Mouse (Mus musculus) kidney, postnatal 0 days (tissue): Measurements from ENCODE around the gene Bag6. TPM values are rescaled to one million over a fixed set of nuclear protein-coding genes. Genes with fewer than 3 reads are reported as not detected.
A peak's percentile ranks its signal among the peaks of the same experiment; 100 is the strongest.

Experiments used
- ATAC-seq: fragments of 200-750 bp; cut with Nextera tagmentation; replicated peaks from 2 replicates; pipeline ENCODE4 v1.8.0; 2017; ENCODE audit warnings: low read depth, moderate number of reproducible peaks, moderate TSS enrichment, moderate library complexity; ENCODE audit not compliant: low FRiP score
- DNase-seq: peaks from one replicate; pipeline ENCODE4 v3.0.0-alpha.2; 2016; ENCODE audit warnings: low spot score
- H3K27ac ChIP-seq: fragments of 300-500 bp; sonication (generic); 2 replicates; pipeline ENCODE4 v1.5.1; 2014; ENCODE audit warnings: mild to moderate bottlenecking
- H3K27me3 ChIP-seq: fragments of 300-500 bp; sonication (generic); 2 replicates; pipeline ENCODE4 v1.6.1; 2014; ENCODE audit warnings: low read length, mixed read lengths; ENCODE audit not compliant: insufficient read depth
- H3K36me3 ChIP-seq: fragments of 300-500 bp; sonication (generic); 2 replicates; pipeline ENCODE4 v1.6.1; 2014; ENCODE audit warnings: low read length, mixed read lengths; ENCODE audit not compliant: insufficient read depth
- H3K4me1 ChIP-seq: fragments of 300-500 bp; sonication (generic); replicated peaks from 2 replicates; pipeline ENCODE4 v1.6.1; 2014; ENCODE audit warnings: antibody characterized with exemption, low read length, mixed read lengths; ENCODE audit not compliant: insufficient read depth
- H3K4me2 ChIP-seq: fragments of 300-500 bp; sonication (generic); 2 replicates; pipeline ENCODE4 v1.6.1; 2014; ENCODE audit warnings: mild to moderate bottlenecking, low read length, moderate library complexity, mixed read lengths
- H3K4me3 ChIP-seq: fragments of 300-500 bp; sonication (generic); replicated peaks from 2 replicates; pipeline ENCODE4 v1.5.1; 2014; ENCODE audit warnings: low read depth, low read length
- H3K9ac ChIP-seq: fragments of 300-500 bp; sonication (generic); 2 replicates; pipeline ENCODE4 v1.6.1; 2014; ENCODE audit warnings: low read depth, low read length
- H3K9me3 ChIP-seq: fragments of 300-500 bp; sonication (generic); replicated peaks from 2 replicates; pipeline ENCODE4 v1.6.1; 2016; ENCODE audit warnings: low read length, inconsistent platforms, mixed read lengths
- CTCF ChIP-seq: IDR thresholded peaks from 2 replicates; pipeline ENCODE4 v1.5.1; 2016; ENCODE audit warnings: antibody characterized with exemption, low read depth, mild to moderate bottlenecking, moderate library complexity
- WGBS: fragments of 180-500 bp; shearing (Covaris S2); extraction: QIAGEN DNeasy Blood & Tissue Kit; methylation state at CpG from one replicate; pipeline ENCODE4 v1.1.7; 2014; 5-methylcytosine and 5-hydroxymethylcytosine counted together
- polyA plus RNA-seq: library from polyadenylated mRNA; unstranded; fragments of >200 nt; fragmentation: Nextera tagmentation; extraction: Ambion mirVana; gene quantifications from 2 replicates; pipeline ENCODE4 v1.2.1, GENCODE M21; 2015

Gene Bag6
- polyA plus RNA-seq, 1 experiment from 2014 or later, result 50.2 TPM

GRCm38 (mm10) chr17:35131500-35132173 is 3.3 kb upstream of the Bag6 start, which contains the start of gene Apom:
TSS of gene Apom (minus strand) at chr17:35132050.
- H3K4me2 ChIP-seq, result no peak within 1 kb of the TSS
- H3K27ac ChIP-seq, result peak within 1 kb of the TSS; percentile 31
- no peaks in the 10 kb centered on the region for H3K27me3 ChIP-seq
- no peak within 1 kb of the TSS for H3K4me3 ChIP-seq
- H3K36me3 ChIP-seq, result peaks cover 11% of the 10 kb centered on the region; the same call in 1 of the 2 replicates
- H3K9ac ChIP-seq, result no peak within 1 kb of the TSS
- 54% methylated on average over 15 of the region's 15 CpGs for WGBS
- ATAC-seq (no peak), DNase-seq (peak; percentile 65)
- H3K4me1 ChIP-seq, result peaks cover 17% of the 10 kb centered on the region
- H3K9me3 ChIP-seq, result no peaks in the 10 kb centered on the region
- no peak for TF ChIP-seq CTCF

- Histone ChIP-seq H3K4me3 (no peak overlapping the region), H3K9me3 (no peaks in the 10 kb centered on the region), H3K27me3 (no peaks in the 10 kb centered on the region), H3K27ac (no peak overlapping the region), H3K9ac (no peak overlapping the region), H3K36me3 (peaks cover 11% of the 10 kb centered on the region; the same call in 1 of the 2 replicates), H3K4me1 (peaks cover 16% of the 10 kb centered on the region), H3K4me2 (no peak overlapping the region)
- no peak for TF ChIP-seq CTCF
- WGBS, result 43% methylated on average over 3 of the region's 3 CpGs
- no peak for ATAC-seq
- peak; percentile 51 for DNase-seq
Observed at GRCm38 (mm10) chr17:35132174-35132560, 2.8 kb upstream of the Bag6 start.

GRCm38 (mm10) chr17:35133517-35133916 is 1.5 kb upstream of the Bag6 start:
- H3K27me3 ChIP-seq, result no peaks in the 10 kb centered on the region
- no peak for TF ChIP-seq CTCF
- WGBS, result 97% methylated on average over 7 of the region's 7 CpGs
- no peak overlapping the region for H3K27ac ChIP-seq
- H3K9me3 ChIP-seq, result no peaks in the 10 kb centered on the region
- DNase-seq, result no peak
- no peak overlapping the region for H3K4me2 ChIP-seq
- no peak for ATAC-seq
- H3K4me3 ChIP-seq, result no peak overlapping the region
- peaks cover 9% of the 10 kb centered on the region for H3K4me1 ChIP-seq
- H3K36me3 ChIP-seq, result peaks cover 10% of the 10 kb centered on the region; the same call in 1 of the 2 replicates
- no peak overlapping the region for H3K9ac ChIP-seq

- TF ChIP-seq CTCF, result no peak
- H3K4me2 ChIP-seq, result peak overlapping the region; percentile 80
- DNase-seq (peak; percentile 81), ATAC-seq (peak; percentile 64)
- H3K9ac ChIP-seq, result peak overlapping the region; percentile 71
- peaks cover 9% of the 10 kb centered on the region for H3K4me1 ChIP-seq
- peak overlapping the region; percentile 76 for H3K4me3 ChIP-seq
- WGBS, result under 1% methylated on average over 43 of the region's 43 CpGs
- no peaks in the 10 kb centered on the region for H3K9me3 ChIP-seq
- peaks cover 26% of the 10 kb centered on the region for H3K36me3 ChIP-seq
- H3K27ac ChIP-seq, result peak overlapping the region; percentile 90
- H3K27me3 ChIP-seq, result no peaks in the 10 kb centered on the region
Observed at GRCm38 (mm10) chr17:35135591-35136320, 778 bp downstream of the Bag6 start.

- Histone ChIP-seq H3K27ac (no peak overlapping the region), H3K27me3 (no peaks in the 10 kb centered on the region), H3K4me3 (no peak overlapping the region), H3K4me1 (peaks cover 9% of the 10 kb centered on the region), H3K36me3 (peaks cover 58% of the 10 kb centered on the region), H3K4me2 (no peak overlapping the region), H3K9ac (no peak overlapping the region), H3K9me3 (no peaks in the 10 kb centered on the region)
- WGBS, result 98% methylated on average over 3 of the region's 3 CpGs
- no peak for ATAC-seq
- no peak for TF ChIP-seq CTCF
- DNase-seq, result no peak
Observed at GRCm38 (mm10) chr17:35139269-35139668, 4.3 kb downstream of the Bag6 start.

DNA sequence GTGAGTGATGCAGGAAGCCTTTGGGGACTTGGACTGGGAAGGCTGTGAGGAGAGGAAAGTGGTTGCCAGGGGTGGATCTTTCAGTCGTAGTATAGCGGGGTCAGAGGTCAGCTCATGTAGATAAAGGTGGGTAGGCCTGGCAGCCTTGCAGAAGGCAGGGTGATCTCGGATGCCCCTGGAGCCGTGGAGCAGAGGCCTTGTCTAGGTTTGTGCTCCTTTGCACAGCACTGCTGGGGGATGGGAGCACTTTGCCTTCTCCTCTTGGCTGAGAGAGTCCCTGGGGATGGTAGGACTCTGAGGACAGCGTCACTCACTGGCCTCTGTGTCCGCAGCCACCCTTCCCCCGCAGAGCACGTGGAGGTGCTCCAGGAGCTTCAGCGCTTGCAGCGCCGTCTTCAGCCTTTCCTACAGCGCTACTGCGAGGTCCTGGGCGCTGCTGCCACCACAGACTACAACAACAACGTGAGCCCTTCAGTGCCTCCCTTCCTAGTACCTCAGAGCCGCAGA is 5.6 kb downstream of the Bag6 start:
- no peak for TF ChIP-seq CTCF
- Histone ChIP-seq H3K4me3 (no peak overlapping the region), H3K9ac (no peak overlapping the region), H3K4me2 (no peak overlapping the region), H3K36me3 (peaks cover 71% of the 10 kb centered on the region), H3K27me3 (no peaks in the 10 kb centered on the region), H3K9me3 (no peaks in the 10 kb centered on the region), H3K4me1 (peaks cover 9% of the 10 kb centered on the region), H3K27ac (no peak overlapping the region)
- ATAC-seq, result no peak
- DNase-seq, result no peak
- 83% methylated on average over 16 of the region's 16 CpGs for WGBS
